Mouse (Mus musculus) heart, postnatal 0 days (tissue): Measurements from ENCODE around the gene Usp9x.

Source experiments
- CTCF ChIP-seq: IDR thresholded peaks from 2 replicates; pipeline ENCODE4 v1.5.1; 2016; ENCODE audit warnings: antibody characterized with exemption, control low read depth, low read depth
- EP300 ChIP-seq: IDR thresholded peaks from 2 replicates; pipeline ENCODE4 v1.6.1; 2016; ENCODE audit warnings: antibody characterized with exemption, low read depth

DNA sequence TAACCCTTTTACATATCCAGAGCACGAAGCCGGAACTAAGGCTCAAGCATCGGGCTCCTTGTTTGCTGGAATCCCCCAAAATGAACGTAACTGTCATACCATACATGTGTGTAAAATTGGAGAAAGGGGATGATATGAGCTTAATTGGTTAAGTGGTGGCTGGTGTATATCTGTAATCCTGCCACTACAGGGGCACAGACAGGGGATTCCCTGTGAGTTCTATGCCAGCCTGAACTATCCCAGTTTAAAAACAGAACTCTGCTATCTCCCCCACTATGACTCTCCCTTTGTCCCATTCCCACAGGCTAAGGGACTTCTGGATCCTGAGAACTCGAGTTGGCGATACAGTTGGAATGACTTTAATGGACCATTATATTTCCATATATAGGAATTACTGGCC lies 137.1 kb downstream of the Usp9x start:
- TF ChIP-seq CTCF: no peak
- no peak for TF ChIP-seq EP300
